Mouse (Mus musculus) embryo, embryonic 11.5 days (tissue): Measurements from ENCODE around the gene Fam71d.

Experiments
- DNase-seq: peaks from one replicate; pipeline ENCODE4 v3.0.0-alpha.2; 2012; ENCODE audit warnings: low read depth, low spot score

The Fam71d gene

DNA sequence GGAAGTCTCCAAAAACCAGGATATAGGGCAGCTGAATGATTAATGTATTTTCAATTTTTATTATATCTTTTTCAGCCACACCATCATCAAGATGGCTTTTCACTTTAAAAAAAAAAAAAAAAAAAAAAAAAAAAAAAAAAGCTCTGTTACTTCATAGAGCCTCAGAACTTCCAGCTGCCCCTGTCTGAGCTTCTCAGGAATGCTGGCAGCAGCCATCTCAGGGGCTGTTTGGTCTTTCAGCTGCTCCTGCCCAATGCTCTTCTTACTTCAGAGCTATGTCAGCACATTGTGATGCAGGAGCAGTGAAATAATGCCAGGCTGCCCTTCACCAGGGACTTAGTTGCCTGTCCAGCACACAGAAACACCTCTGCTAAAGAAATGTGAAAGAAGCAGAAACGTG, at the start of gene Fam71d:
Gene Fam71d, plus strand, starts transcription at position 211 of the 400 bp plus-strand sequence.
- DNase-seq: no peak

DNA sequence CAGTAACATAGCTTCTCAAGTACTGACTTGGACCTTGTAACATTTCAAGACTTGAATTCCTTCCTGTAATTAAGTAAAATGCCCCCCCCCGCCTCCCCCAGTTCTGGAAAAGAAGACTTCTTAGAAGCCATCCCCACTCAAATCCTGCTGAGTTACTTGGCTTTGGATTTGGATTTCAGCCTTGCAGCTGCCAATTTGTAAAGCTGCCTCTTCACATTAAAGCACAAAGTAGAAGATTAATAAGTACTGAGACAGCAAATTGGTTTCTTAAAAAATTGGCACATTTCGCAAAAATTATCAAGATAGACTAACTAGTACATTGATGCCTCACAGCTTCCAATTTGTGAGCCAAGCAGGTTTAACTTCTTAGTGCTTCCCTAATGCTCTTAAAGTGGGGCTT, 47.6 kb upstream of the Fam71d start:
- DNase-seq: no peak

DNA sequence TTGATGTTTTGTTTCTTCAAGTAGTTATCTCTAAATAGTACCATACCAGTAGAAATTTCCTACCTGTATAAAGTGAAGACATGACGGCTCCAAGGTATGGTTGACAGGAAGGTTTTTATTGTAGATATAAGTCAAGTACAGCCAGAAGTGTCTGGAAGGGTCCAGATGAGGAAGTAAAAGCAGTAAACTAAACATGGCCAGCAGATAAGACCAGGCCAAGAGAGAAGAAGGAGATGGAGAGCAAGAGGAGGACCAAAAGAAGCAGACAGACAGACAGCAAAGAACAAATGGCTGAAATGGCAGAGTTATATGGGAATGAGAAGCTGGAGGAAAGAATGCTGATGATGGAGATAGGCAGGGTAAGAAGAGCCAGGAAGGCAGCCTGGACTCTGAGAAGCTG, 46.1 kb upstream of the Fam71d start:
- DNase-seq: no peak

DNA sequence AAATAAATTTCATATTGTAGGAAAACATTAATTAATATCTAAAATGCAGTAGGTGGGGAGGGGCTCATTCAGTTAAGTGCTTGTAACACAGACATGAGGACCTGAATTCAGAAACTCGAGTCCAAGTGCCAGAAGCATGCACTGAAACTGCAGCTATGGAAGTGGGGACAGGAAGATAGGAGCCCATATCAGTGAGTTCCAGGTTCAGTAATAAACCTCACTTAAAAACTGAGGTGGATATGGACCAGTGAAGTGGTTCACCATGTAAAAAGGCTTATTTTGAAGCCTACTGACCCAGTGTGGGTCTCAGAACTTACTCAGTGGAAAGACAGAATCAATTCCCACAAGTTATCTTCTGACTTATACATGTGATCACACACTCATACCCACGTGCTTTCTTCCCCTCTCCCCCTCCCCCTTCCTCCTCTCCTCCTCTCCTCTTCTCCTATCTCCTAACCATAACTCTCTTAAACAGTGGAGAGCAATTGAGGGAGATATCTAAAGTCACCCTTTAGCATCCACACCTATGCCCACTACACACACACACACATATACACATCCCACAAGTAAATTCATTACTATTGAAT, 31.5 kb upstream of the Fam71d start:
- no peak for DNase-seq

DNA sequence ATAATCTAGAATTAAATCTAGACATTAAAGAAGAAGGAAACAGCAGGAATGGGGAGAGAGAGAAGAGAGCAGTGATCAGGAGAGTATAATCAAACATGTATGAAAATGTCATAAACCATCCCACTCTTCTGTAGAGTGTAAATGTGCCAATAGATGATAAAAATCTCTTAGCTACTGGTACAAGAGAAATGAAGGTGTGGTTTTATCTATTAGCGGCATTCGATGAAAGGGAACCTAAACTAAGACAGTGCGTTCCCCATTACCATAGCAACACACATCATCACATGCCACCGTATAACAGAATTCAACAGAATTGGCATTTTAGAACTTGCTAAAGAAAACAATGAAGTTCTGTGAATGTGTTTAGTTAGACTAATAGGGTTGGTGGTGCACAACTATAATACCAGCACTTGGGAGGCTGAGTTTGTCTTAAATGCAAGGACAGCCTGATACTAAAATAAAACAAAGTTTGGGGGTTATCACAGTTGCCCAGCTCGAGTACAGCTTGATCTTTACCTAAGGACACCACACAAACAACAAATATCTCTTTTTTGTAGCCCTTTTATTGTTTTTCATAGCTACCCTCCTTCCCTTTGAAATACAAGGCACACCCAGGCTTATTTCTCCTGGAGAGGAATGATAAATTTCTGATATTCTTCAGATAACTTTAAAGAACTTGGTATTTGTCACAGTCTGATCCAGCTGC, 13.1 kb upstream of the Fam71d start:
- DNase-seq: no peak

DNA sequence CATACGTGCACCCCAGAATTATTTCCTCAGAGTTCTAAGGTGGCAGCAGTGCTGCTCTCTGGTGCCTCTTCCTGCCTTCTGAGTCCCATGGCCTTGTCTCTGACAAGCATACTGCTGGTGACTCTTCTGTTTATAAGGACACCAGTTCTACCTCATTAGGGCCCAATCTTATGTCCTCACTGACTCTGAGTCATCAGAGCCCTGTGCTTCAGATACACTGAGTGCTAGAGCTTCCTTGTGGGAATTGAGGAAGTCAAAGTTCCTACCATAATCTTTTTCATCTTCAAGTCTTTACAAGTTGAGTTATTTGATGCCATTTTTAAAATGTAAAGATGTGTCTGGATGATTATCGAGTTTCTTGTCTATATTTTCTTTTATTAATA, 12.5 kb upstream of the Fam71d start:
- DNase-seq: no peak

DNA sequence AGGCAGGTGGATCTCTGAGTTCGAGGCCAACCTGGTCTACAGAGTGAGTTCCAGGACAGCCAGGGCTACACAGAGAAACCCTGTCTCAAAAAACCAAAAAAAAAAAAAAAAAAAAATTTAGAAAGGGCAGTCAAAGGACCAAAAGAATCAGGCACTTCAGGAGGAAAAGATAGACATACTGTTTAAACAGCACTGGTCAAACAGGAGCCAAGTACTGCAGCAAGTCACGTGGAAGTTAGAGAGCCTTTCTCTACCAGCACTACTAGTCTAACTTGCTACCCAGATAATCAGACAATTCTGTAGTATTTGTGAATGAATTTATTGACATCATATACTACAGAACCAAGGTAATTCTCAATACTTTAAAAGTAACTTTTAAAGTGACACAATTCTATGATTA, 10.3 kb upstream of the Fam71d start:
- DNase-seq: no peak

DNA sequence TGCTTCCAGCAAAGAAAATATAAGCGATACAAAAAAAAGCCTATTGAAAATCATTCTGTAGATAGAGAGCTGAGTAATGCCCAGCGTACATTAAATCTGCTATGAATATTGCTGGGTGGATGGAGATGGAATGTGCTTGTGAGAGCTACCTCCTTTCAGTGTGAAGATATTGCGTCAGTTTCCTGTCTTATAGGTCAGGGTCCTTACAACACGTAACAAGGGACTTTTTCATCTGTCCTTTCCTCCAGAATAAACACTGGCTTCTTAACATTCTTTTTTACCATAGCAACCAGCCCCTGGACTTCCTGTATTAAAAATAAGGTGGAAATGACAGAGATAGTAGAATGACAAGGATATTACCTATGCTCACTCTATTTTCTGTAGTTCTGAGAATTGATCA, 9.1 kb upstream of the Fam71d start:
- DNase-seq: no peak

DNA sequence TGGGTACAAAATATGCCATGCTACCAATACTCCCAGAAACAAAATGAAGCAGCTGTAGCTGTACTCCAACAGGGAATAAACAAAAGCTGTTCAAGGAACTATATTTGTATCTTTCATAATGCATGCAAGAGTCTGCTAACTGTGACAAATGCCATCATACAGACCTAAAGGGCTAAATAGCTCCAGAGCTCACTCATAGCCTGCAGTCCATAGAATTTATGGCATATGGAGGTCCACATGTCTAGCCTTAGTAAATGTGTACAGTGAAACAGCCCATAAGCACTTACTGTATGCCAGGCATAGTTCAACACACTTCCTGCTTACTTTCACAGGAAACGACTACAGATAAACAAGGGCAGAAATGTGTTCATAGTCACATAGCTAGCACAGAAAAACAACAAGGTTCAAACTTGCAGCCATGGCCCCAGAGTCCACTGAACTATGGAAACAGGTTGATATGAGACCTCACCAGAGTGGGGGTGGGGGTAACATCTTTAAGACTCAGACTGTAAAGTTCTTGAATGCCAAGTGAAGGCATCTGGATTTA, 5.6 kb upstream of the Fam71d start:
- DNase-seq: no peak

DNA sequence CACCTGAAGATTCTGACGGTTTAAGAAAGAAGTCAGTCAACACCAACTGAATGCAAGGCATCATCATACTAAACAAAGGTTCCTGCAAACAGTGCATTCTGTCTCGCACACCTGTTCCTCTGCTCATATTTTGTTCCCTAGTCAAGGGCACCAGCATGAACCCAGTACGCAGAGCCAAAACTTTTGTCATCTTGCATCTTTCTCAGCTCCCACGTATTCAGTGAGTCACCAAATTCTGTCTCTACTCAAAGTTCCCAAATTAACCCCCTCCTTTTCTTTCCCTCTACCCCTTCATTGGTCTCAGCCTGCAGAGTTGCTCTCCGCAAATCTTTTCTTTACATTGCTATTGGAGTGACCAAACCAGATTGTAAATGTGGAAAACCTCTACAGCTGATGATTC, 2.5 kb upstream of the Fam71d start:
- no peak for DNase-seq

DNA sequence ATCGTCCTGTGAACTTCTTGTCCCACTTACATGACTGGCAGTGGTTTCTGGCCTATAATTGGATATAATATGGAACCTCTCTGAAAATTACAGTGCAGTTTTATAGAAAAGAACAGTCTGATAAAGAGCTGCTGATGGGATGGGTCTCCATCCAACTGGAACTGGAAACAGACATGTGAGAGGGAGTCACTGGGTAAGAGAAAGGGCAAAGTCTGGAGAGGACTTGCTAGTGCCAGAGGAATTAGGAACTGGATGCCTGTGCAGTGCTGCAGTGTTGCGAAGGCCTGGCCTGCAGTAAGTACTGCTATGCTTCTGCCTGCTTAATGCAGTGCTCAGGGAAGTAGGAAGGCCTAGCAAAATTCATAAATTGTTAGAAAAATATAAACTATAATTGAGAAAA, 1.9 kb downstream of the Fam71d start:
- DNase-seq: no peak

DNA sequence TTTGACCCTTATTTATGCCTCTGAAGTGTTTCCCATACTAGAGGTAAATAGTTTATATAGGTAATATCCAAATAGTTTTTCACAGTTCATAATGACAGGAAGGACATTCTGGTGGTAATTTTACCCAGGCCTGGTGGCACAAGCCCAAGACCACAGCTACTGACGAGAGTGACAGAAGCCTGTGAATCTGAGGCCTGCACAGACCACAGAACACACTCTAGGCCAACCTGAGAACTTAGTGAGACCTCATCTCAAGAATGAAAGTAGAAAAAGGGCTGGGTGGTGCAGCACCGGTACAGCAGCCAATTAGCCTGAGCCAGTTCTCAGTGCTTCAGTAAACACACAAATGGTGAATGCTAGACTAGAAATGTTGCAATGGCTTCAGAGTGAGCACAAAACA, 26.4 kb downstream of the Fam71d start:
- no peak for DNase-seq

DNA sequence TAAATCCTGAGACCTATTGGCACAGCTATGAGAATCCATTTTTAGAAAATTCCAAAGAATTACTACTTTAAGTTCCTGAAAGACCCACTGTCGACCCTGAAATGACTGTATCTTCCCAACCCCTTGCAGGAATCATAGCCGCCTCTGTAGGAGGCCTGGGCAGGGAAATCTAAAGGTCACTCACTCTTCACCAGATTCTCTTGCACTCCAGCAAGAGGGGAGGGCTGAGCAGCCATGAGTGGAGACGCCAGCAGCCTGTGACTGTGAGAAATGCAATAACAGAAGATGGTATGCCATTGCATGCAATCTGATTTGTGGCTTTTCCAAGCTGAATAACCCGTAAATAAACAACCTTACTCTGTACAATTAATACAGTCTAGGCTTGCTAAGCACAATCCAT, 36.4 kb downstream of the Fam71d start:
- no peak for DNase-seq

DNA sequence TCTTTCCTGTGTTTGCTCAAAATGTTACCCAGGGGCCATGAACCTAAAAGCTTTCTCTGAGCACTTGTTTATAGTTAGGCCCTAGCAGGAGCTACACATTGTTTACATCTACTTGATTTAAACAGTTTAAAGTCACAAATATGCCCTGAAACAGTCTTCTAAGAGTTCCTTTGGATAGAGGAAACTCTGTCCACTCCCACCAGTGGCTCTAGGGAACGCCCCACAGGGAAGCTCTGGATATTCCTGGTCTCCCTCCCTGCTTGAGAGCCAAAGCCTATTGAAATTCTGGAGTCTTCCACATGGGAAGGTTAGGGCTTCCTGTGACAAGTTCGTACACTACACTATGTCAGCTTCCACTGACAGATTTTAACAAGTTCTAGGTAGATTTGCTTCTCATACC, 48.3 kb downstream of the Fam71d start:
- no peak for DNase-seq

DNA sequence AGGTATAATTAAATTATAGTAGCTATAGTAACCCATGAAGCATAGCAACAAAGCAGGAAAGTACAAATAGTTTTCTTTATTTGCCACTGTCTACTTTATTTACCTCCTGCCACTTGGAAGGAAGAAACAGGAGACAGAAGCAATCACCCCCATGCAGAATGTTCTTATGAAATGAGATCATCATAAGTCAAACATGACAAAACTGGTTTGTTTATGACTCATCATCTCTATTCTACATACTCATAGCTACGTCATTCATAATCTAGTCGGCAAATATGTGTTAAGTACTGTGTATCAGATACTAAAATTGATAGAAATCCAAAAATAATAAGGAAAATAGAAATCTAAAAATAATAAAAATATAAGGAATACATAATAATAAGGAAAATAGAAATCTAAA, 49.0 kb downstream of the Fam71d start:
- no peak for DNase-seq

DNA sequence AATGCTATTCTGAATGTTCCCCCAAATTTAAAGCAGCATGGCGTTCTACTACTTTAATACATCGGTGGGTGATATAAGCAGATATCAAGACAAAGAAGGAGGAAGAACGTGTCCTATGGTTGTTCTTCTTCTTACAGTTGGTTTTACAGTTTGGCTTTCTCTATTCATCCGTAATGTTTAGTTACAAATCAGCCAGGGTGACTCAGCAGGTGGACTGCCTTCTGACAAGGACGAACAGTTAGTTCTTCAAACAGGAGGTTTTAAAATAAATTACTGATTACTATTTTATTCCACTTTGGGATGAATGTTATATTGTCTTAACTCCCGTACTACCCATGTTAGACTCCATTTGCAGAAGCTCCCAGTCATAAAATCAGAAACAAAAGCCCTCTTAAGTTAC, 54.9 kb downstream of the Fam71d start:
- DNase-seq: no peak

DNA sequence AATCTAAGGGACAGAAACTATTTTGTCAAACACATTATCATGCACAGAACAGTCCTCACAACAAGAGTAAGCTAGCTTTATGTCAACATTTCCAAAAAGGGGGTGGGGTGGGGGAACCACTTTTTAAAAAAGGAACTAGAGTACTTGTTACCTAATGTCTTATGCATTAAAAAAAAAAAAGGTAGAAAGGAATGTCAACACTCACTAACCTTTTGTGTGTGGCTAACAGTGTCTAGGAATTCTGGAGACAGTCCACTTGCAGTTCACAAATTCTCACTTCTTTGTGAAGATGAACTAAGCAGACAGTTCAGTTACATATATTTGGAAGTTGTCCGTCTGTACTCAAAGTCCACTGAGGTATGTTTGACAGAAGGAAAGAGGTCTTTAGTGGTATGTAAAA, 56.1 kb downstream of the Fam71d start:
- DNase-seq: no peak

DNA sequence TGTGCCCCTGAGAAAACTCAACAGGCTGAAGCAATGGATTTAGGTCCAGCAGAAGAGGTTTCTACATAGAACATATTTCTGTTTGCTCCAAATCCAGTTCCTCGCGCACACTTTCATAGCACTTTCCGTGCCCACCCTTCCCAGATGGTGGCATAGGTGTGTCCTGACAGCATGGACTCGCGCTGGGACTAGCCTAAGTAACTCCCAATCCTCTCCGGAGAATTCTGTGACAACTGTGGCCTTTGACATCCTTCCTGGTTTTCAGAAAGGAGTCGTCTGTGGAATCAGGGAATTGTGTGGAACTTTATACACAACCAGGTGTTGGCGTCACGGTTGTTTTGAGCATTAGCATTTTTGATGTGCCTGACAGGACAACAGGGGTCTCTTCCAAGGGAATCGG, 56.8 kb downstream of the Fam71d start:
- DNase-seq: no peak

DNA sequence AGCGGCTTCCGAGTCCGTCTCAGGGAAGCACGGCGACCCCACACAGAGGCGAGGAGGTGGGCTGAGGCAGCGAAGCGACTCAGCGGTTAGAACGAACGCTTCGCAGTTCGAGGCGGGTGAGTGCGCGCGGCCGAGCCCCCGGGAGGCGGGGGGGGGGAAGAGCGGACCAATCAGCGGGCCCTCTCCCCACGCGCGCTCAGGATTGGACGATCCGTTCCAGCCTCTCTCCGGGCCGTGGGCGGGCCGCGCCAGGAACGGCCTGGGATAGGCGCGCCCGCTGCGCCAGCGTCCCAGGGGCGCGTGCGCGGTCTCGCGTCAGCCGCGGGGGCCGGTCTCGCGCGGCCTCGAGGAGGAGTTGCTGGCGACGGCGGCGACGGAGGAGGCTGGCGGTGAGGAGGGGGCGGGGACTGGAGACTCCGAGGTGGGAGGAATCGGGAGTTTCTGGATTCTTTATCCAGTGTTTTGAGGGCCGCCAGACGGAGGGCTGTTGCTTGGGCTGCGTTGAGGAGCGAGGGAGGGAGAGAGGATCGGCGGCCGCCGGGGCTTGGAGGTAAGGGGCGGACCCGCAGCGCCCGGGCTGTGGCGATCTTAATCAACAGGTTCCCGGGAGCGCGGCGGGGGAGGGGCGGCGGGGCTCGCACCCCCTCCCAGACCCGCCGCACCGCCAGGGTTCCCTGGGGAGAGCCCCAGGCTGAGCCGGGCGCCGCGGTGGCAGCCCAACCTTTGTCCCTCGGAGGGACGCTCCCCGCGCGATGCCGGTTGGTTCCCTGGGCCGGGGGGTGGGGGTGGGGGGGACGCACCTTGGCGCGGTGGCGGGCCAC, 57.4 kb downstream of the Fam71d start, which contains the start of gene Mpp5:
Gene Mpp5, plus strand, starts transcription at position 351 of the 821 bp plus-strand sequence.
- DNase-seq: peak; percentile 94

DNA sequence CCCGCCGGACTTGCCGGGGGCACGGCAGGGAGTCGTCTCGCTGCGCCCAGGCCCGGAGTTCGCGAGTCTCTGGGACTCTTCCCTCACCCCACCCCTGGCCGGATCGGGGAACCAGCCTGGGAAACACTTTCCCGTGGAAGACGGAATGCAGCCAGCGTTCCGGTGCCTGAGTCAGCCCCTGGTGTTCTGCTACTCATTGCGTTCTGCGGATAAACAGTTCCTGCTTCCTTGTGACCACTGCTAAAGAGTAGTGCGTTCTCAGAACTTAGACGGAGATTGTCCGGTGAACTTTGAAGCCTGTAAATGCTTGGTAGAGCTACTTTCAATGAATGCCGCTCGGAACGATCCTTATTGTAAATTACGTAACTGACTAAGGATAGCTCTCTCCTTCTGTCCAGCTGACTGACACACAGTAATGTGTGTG, 58.1 kb downstream of the Fam71d start:
- peak; percentile 32 for DNase-seq

DNA sequence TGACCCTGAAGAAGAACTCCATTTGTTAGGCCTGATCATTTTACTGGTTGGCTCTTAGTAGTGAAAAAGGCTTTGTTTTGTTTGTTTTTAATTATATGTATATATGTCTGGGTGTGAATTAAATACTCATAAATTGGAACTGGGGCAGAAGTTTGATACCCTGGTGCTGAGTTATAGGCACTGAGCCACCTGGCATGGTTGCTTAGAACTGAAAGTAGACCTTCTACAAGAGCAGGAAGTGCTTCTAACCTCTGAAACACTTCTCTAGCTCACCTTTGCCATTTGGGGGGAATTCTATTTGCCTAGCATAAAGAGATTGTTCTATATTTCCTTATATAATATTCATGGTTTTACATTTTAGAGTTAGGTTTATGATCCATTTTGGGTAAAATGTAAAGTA, 70.6 kb downstream of the Fam71d start:
- no peak for DNase-seq

DNA sequence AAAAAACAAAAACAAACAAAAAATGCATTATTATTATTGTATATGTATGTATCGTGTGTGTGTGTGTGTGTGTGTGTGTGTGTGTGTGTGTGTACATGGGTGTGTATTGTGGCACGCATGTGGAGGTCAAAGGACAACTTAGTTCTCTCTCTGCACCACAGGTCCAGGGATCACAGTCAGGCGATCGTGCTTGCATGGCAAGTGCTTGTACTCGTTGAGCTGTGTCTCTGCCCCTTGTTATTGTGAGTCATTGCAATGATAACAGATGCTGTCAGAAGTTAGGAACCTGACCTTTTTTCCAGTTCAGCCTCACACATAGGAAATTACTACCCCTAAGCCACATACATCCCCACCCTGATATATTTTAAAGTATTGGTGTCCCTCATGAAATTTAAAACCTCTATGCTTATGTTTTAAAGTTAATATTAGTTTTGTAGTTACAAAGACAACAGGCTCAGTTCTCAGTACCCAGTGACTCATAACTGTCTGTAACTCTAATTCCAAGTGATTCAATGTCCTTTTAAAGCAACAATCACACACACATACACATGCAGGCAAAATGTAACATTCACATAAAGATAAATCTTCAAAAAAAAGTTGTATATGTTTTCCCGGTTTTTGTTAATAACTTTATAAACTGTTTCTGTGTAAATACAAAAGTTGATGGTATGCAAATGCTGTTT, 77.8 kb downstream of the Fam71d start:
- no peak for DNase-seq
